ENCODE assay signal across 8 mouse cellular contexts in genomic region chr5:134313451-134314067, GRCm38 (mm10). TPM values are rescaled to one million over a fixed set of nuclear protein-coding genes. Genes with fewer than 3 reads are reported as not detected.
DNase-seq lines count a peak whose midpoint lies in the region; ATAC-seq lines count a peak whose summit lies in the region.

No protein-coding gene starts in this region.

- DNase-seq in Muller cell, postnatal 12 days (ENCODE audit: inconsistent ontology term), result peak; percentile 98
- DNase-seq in cerebellum, adult 9-11 months, result peak; percentile 96
- peak; percentile 91 to 94 for DNase-seq in frontal cortex, postnatal 10 days (ENCODE audit: low spot score in 2 of 2)
- DNase-seq in layer of hippocampus, postnatal 25 days (ENCODE audit: extremely low spot score in 1 of 2, low spot score in 1 of 2), result peak; percentile 82 to 85
- peak; percentile 97 for DNase-seq in lung, postnatal 25 days (ENCODE audit: low spot score)
- peak; percentile 98 for DNase-seq in retina, embryonic 14.5 days (ENCODE audit: low spot score)
- peak; percentile 96 for DNase-seq in thymus, postnatal 4 days

- peak overlapping the region; percentile 84 for H3K4me3 ChIP-seq in hindbrain, embryonic 13.5 days

- H3K36me3 ChIP-seq in hindbrain, embryonic 13.5 days, result peaks cover 26% of the 10 kb centered on the region

- peak overlapping the region; percentile 100 for H3K27ac ChIP-seq in hindbrain, embryonic 13.5 days

- peak overlapping the region; percentile 82 for H3K4me2 ChIP-seq in hindbrain, embryonic 13.5 days

- peak overlapping the region; percentile 99 for H3K9ac ChIP-seq in hindbrain, embryonic 13.5 days

- H3K27me3 ChIP-seq in hindbrain, embryonic 13.5 days, result no peaks in the 10 kb centered on the region

- H3K4me1 ChIP-seq in hindbrain, embryonic 13.5 days (replicated peaks), result peaks cover 39% of the 10 kb centered on the region

- ATAC-seq in hindbrain, embryonic 13.5 days (ENCODE audit: low FRiP score), result peak; percentile 80

- under 1% methylated on average over 64 of the region's 68 CpGs for WGBS in hindbrain, embryonic 13.5 days

- H3K9me3 ChIP-seq in hindbrain, embryonic 13.5 days, result no peaks in the 10 kb centered on the region

RNA-seq across cellular contexts. Expression of gene Gtf2i, which starts 1.0 kb away (rescaled TPM):
- 173 TPM in 2 replicates for polyA plus RNA-seq in hindbrain, embryonic 13.5 days (2015; fragmentation: Nextera tagmentation; extraction: Ambion mirVana)
- 100 to 1,000 TPM; 216 to 223 TPM for total RNA-seq in layer of hippocampus, postnatal 25 days (2021)

Comparison
In these comparisons a context has a peak if more than half of its experiments do, and no peak if none do; other contexts are left out.
1. Peak in every context shown above with its lines: DNase-seq, ATAC-seq, H3K4me3 ChIP-seq and H3K27ac ChIP-seq.